Mouse (Mus musculus) embryonic fibroblast, embryonic 13.5 days (primary cell): ENCODE measurements around the gene Ajm1.

Experiments
- CTCF ChIP-seq: IDR thresholded peaks from 2 replicates; pipeline ENCODE4 v1.5.1; 2011; ENCODE audit warnings: mild to moderate bottlenecking, control low read depth, low read length, moderate library complexity, borderline replicate concordance; ENCODE audit not compliant: insufficient read depth
- POLR2A ChIP-seq: IDR thresholded peaks from 2 replicates; pipeline ENCODE4 v1.6.1; 2011; ENCODE audit warnings: low read depth, mild to moderate bottlenecking, control low read depth, low read length, moderate library complexity

DNA sequence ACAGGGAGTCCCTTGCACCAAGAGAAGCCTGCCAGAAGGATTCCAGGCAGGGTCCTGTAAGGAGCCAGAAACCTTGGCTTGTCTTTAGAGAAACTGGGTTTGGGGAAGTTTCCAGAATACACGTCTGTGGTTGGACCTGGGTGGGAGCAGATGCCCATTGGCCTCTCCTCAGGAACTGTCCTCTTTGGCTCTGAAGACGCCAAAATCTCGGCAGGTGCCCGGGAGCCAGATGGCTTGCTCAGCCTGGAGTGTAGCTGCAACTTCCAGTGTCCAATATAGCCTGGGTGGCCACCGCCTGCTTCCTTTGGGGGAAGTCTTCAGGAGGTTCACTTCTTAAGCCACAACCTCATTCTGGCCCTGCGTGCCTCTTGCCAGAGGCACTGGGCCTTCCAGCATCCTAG lies 344 bp upstream of the Ajm1 start:
- TF ChIP-seq CTCF, result no peak
- TF ChIP-seq POLR2A, result no peak
